Mouse (Mus musculus) lung, postnatal 14 days (tissue): ENCODE data around the gene Gm4969.
A peak's percentile ranks its signal among the peaks of the same experiment; 100 is the strongest.
"Not testable (repeated sequence)": the region's sequence is repeated elsewhere in the genome, so short reads cannot be mapped to it uniquely, and the experiment has no call there.

Experiments used
- DNase-seq: peaks from one replicate; pipeline ENCODE4 v3.0.0; 2021

The Gm4969 gene

DNA sequence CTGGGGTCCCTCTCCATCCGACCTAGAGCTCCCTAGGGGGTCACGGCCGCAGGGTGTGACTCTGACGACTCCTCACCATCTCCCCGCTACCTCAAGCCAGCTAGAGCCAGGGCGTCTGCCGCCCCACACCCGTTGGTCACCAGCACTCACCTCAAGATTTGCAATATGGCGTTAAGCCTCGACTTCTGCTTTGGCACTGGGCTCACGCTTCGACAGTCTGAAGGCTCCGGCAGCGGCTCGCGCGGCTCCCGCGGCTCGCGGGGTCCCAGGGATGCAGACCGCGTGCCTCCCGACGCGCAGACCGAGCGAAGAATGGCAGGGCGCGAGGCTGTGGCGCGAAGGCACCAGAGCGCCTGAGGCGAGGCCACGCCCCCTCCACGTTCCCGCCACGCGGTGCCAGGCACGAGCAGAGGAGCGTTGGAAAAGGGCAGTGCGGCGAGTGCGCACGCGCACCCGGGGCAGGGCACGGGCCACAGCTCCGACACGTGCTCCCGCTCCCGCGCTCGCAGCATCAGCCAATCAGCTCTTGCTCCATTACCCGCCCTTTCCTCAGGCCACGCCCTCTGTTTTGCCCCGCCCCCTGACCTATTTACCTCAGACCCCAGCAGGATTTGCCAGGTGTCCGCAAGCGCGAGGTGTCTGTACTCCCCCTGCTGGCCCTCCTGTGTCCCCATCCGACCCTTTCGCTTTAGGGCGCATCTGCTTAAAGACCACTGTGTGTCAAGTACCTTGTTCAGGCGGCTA lies at the start of gene Gm4969:
Gene Gm4969, minus strand, starts transcription at position 341 of the 744 bp plus-strand sequence.
- peak; percentile 53 for DNase-seq

DNA sequence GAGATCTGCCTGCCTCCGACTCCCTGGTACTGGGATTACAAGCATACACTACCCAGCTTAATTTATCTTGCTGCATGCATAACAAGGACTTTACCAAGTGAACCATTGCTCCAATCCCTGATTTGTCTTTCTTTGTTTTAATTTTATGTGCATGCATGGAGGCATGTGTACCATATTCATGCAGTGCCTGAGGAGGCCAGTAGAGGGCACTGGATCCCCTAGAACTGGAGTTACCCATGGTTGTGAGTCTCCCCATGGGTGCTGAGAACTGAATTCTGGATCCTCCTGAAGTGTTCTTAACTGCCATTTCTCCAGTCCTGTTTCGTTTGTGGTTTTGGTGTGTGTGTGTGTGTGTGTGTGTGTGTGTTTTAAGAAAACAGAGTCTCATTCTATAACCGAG lies 48.8 kb upstream of the Gm4969 start:
- DNase-seq = no peak

DNA sequence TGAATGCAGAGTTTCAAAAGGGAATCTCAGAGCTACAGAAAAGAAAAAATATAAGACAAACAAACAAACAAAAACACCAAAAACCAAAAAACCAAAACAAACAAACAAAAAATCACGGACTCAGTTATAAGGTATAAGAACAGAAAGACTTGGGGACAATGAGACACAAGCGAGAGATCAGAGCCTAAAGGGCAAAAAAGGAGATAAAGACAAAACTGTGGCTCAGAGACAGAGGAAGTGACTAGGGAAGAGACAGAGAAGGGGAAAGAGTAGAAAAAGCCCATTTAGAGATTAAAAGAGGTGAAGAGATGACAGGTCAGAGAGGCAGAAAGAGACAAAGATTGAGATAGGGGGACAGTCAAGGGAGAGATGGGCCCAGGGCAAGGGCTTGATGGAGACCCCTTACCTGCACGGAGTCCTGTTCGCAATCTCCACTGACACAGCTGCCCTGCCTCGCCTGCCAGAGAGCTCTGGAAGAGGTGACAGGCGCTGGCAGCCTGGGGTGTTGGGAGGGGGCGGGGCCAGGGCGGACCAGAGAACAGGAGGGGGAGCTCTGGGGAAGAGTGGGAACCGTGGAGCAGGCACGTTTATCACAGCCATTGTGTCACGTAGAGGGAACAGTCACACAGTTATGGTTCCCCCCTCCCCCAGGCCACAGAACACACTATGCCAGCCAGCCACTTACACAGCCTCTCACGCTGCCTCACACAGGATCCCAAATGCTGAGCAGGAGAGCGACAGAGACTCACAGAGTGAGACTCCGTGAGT lies 47.7 kb upstream of the Gm4969 start, which contains the start of gene Gipr:
Gene Gipr, minus strand, starts transcription at position 472 of the 768 bp plus-strand sequence.
- no peak for DNase-seq

- no peak for DNase-seq
Measured at GRCm38 (mm10) chr7:19164978-19165377, 46.8 kb upstream of the Gm4969 start.

GRCm38 (mm10) chr7:19164189-19164588 lies 46.0 kb upstream of the Gm4969 start:
- DNase-seq = no peak

DNA sequence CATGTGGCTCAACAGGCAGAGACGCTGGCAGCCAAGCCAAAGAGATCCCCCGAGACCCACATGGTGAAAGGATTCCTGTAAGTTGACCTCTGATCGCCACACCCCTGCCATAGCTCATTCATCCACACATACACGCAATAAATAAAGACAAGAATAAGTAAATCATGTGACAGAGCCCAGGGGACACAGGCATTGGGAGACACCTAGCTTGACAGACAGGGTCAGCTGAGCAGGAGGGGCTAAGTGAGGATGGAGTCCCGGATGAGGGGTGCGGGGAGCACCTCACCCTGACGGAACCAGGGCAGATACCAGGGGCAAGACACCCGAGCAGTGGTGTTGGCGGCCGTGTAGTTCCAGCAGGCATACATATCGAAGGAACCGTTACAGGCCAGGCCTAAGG lies 45.6 kb upstream of the Gm4969 start:
- DNase-seq = no peak

GRCm38 (mm10) chr7:19162928-19163327 lies 44.8 kb upstream of the Gm4969 start:
- no peak for DNase-seq

- peak; percentile 29 for DNase-seq
Measured at GRCm38 (mm10) chr7:19160115-19160514, 41.9 kb upstream of the Gm4969 start.

- DNase-seq = no peak
Measured at GRCm38 (mm10) chr7:19159411-19159810, 41.2 kb upstream of the Gm4969 start.

GRCm38 (mm10) chr7:19158601-19159000 lies 40.4 kb upstream of the Gm4969 start:
- no peak for DNase-seq

GRCm38 (mm10) chr7:19157160-19157800 lies 39.1 kb upstream of the Gm4969 start:
- peak; percentile 95 for DNase-seq

DNA sequence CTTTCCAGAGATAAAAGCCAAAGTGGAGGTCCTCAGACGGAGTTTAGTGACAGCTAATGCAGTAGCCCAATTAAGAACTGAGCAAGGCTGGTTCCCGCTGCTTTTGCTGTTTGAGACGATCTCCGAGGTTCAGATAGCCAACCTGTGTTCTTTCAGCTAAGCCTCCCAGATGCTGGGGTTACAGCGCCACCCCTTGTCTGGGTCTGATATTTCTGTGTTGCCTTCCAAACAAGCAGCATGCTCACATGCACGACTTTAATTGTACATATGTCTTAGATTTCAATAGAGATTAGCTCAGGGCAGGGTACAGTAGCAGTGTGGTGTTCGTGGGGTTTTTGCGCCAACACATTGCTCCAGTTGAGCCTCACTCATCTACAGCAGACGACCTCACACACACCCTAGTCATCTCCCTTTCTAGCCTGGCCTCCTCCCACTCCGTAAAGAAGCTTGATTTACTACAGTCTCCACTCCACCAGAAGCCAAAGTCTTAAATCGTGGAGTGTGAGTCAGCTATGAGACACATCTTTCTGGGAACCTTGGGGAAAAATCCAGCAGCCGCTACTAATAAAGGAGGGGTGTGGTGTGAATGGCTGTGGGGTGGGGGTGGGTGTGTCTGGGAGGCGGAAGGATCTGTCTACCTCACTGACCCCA lies 37.8 kb upstream of the Gm4969 start:
- no peak for DNase-seq

GRCm38 (mm10) chr7:19154796-19155195 lies 36.6 kb upstream of the Gm4969 start:
- no peak for DNase-seq

DNA sequence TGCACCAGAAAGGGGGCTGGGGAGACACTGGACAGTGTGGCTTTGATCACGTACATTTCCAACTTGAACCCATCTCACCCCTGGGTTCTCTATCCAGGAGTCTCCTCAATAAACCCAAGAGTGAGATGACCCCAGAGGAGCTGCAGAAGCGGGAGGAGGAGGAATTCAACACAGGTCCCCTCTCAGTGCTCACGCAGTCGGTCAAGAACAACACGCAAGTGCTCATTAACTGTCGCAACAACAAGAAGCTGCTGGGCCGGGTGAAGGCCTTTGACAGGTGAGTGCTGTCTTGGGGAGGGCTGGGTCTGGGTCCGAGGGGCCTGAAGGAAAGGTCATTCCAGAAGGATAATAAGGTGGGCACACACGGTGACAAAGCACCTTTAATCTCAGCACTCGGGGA lies 33.0 kb upstream of the Gm4969 start:
- not testable (repeated sequence) for DNase-seq

DNA sequence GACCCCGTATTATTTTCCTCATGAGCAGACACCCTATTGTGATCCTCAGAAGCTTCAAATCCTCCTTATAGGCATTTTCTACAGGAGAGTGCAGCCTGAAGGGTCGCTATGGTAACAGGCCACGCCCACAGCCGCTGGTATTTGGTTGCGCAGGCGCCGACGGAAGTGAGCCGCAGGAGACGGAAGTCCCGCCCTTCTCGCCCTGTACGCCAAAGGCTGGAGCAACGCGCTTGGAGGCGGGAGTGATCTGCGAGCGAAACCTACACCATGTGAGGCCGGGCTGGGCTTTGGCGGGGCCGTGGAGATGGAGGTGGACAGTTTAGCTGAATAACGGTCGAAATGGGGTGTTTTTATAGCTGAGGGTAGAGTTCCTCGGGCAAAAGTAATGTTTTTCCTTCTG lies 31.5 kb upstream of the Gm4969 start, which contains the start of gene Snrpd2:
Gene Snrpd2, plus strand, starts transcription at position 97 of the 400 bp plus-strand sequence.
- DNase-seq = peak; percentile 99

DNA sequence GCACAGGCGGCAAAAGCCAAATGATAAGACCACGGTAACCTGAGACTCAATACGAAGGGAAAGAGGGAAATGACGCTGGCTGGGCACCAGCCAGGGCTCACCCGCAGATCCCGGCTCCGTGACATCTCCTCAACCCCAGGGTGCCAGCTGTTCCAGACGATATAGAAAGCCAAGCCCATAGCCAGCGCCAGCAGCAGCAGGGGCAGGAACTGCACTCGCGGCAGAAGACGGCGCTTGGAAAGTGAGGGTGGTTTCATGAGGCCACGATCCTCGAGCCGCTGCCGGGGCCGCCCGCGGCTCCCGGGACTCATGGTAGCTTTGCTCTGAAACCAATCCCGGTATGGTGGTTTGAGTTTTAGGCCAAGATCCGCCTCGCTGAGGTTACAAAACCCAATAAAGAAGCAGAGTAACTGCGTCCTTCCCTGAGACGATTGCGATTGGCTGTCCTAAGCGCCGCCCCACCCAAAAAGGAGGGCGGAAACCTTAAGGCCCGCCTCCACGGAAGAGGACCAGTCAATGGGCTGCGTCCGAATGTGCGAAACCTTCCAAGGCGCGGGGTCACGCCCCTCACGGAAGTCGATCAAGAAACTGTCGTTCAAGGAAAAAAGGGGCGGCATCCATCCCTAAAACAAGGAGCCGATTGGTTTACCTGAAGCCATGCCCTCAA lies 30.8 kb upstream of the Gm4969 start, which contains the start of gene Qpctl:
Gene Qpctl, minus strand, starts transcription at position 417 of the 667 bp plus-strand sequence.
- peak; percentile 97 for DNase-seq

GRCm38 (mm10) chr7:19148180-19148874 lies 30.2 kb upstream of the Gm4969 start:
- no peak for DNase-seq

DNA sequence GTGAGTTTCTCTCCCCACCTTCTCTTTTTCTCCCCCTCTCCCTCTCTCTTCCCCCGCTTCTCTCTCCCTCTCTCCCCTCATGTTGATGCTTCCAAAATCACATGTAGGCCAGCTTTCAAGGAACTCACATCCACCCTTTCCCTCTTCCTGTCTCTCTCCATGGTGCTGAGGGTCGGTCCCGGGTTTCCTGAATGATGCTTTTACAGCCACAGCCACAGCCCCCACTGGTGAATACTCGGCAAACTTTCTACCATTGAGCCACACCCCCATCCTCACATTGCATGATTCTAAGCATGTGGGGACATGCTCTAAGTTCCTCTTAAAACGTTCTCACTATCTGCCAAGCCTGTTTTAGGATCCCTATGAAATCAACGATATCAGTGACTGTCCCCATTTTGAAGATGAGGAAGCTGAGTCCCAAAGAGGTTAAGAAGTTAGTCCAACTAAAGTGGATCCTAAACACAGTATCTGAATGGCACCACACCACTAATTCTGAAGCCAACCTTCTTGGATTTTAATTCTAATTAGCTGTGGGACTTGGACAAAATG lies 29.4 kb upstream of the Gm4969 start:
- DNase-seq = no peak

DNA sequence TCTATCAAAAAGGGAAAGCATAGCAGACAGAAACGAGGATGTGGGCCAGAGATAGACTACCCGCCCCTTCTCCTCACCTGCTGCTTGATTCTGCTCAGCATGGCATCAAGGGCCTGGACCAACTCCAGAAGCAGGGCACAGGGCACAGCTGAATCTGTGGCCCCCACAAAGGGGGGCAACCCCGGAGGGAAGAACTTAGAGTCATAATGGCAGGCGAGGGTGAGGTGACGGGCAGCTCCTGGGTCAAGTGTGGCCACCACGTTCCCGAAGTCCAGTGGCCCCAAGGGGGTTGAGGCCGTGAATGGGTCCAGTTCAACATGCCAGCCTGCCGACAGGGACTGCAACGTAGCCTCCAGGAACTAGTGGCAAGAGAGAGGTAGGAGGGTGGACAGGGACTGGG lies 28.6 kb upstream of the Gm4969 start:
- no peak for DNase-seq

DNA sequence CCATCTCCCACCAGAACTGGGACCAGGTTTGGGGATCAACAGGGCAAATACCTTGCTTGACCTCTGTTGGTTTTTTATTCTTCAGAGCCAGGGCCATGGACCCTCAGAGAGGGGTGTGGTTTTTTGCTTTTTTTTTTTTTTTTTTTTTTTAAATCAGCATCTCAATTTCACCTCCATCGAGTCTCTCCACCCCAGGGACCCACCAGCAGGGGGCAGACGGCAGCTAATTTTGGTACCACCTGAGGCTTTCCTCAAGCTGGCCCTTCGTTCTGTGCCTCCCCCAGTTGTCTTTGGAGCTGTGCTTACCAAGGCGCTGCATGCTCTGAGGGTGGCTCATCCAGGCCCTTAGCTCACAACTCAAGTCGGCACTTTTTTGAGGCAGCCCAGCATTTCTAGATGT lies 19.2 kb upstream of the Gm4969 start:
- DNase-seq = peak; percentile 65

DNA sequence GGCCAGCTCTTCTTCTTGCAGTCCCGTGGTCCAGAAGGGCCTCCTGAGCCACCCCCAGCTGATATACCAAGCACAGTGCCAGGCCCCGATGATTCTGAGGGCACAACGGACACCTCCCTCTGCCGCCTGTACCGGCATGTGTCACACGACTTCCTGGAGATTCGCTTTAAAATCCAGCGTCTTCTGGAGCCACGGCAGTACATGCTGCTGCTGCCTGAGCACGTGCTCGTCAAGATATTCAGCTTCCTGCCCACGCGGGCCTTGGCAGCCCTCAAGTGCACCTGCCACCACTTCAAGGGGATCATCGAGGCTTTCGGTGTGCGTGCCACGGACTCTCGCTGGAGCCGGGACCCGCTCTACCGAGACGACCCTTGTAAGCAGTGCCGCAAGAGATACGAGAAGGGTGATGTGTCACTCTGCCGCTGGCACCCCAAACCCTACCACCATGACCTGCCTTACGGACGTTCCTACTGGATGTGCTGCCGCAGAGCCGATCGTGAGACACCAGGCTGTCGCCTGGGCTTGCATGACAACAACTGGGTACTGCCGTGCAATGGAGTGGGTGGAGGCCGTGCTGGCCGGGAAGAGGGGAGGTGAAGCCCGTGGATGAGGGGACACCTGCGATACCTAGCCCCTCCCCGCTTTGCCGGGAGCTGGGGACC lies 18.6 kb upstream of the Gm4969 start:
- DNase-seq = no peak
